In genomic region chr6:88770981-88771380, GRCm38 (mm10) we compare ENCODE assay signal across 10 mouse cellular contexts.
"Had no signal": no experiment of that assay in that cellular context is flagged by ENCODE, and none has a peak within 500 bp of the region (broad histone marks: within the 10 kb centered on the region; RNA-seq: fewer than 3 reads in every experiment).

No protein-coding gene starts in this region.

- H3K9me3 ChIP-seq: limb, embryonic 15.5 days; liver, embryonic 13.5 days; midbrain, embryonic 12.5 days had no signal

- H3K27me3 ChIP-seq: limb, embryonic 15.5 days; midbrain, embryonic 12.5 days had no signal

- H3K4me2 ChIP-seq: limb, embryonic 15.5 days; liver, embryonic 13.5 days; midbrain, embryonic 12.5 days had no signal

- H3K27ac ChIP-seq: kidney, postnatal 0 days; limb, embryonic 15.5 days; liver, embryonic 13.5 days; midbrain, embryonic 12.5 days; stomach, postnatal 0 days had no signal

- H3K4me3 ChIP-seq: limb, embryonic 15.5 days; liver, embryonic 13.5 days; midbrain, embryonic 12.5 days had no signal

- H3K36me3 ChIP-seq: limb, embryonic 15.5 days; midbrain, embryonic 12.5 days had no signal

- DNase-seq: kidney, adult 9 months; kidney, postnatal 36 days; liver, embryonic 13.5 days; lung, adult 18-20 months; right cerebral cortex, adult 18-20 months; thymus, postnatal 4 days had no signal

- H3K9ac ChIP-seq: limb, embryonic 15.5 days; liver, embryonic 13.5 days; midbrain, embryonic 12.5 days had no signal
